Mouse (Mus musculus): ENCODE data around the gene Tns1. TPM values are rescaled to one million over a fixed set of nuclear protein-coding genes. Genes with fewer than 3 reads are reported as not detected.

Gene Tns1
- polyA plus RNA-seq, 1 experiment: 781 TPM

DNA sequence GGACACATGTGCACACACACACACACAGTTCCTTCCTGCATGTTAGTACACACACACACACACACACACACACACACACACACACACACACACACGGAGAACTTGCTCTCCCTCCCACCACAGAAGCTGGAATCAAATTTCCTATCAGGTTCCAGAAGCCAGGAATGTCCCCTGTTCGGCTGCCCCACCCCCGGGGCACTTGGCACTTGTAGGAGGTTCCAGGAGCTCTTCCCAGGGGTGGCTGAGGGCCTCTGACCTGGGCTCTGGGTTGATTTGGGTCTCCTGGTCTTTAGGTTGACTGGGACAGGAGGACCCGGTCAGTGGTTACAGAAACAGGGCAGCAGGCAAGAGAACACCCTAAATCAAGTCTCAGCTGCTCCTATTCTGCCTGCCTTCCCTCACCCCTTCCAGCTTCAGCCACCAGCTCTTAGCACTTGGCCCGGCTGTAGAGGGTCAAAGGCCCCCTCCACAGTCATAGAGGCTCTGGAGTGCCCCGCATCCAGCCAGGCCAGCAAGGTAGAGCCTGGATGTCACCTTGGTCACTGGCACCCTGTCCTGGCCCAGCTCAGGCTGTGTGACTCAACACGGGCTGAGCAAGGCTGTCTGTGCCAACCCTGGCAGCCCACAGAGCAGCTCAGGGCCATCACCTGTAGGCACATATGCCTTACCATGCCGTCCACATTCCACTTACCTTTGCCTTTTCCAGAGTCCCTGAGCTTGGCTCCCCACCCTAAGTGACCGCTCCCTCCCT, 55.0 kb downstream of the Tns1 start:
- Histone ChIP-seq H3K4me1 (ENCODE audit: control insufficient read depth, insufficient read depth, low read length) (peaks cover 25% of the 10 kb centered on the region), H3K4me3 (replicated peaks; ENCODE audit: extremely low read depth, low read depth, low read length) (peak overlapping the region; percentile 59)
- peak; percentile 56 for DNase-seq
- TF ChIP-seq POLR2A (IDR thresholded peaks at IDR 0.05; ENCODE audit: borderline replicate concordance, extremely low read depth, low read depth, low read length) (no peak), CTCF (IDR thresholded peaks at IDR 0.05; ENCODE audit: insufficient read depth, low read length) (no peak)
- WGBS: 42% methylated on average over 9 of the region's 9 CpGs

DNA sequence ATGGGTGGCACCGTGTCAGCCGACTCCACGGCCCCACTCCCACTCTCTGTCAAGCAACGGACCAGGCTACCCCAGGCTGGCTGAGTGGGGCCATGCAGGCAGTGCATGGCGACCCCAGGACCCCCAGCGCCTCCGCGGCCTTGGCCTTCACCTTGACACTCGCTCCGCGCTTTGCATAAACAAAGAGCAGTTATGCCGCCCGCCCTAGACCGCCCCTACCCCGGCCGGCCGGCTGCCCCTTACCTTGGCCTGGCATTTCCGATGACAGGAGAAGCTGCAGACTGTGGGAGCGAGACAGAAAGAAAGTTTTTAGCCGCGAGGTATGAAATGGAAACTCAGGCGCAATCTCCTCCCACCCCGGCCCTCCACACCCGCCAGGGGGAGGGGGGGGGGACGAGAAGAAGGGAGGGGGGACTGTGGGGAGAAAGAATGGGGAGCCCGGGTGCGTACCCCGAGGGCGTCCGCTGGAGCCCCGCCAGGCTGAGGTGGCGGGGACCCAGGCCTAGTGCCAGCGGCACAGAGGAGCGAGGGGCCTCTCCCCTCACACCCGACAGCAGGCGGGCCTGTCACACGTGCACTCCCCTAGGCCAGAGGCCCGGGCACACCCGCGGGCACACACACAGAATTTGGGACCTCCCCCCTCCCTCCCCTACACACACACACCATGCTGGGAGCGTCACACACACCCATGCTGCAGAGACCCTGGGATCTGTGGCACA, 55.7 kb downstream of the Tns1 start:
- WGBS: 5% methylated on average over 39 of the region's 41 CpGs
- peak overlapping the region; percentile 59 for H3K4me3 ChIP-seq (replicated peaks; ENCODE audit: extremely low read depth, low read depth, low read length)
- no peak for DNase-seq
- peaks cover 25% of the 10 kb centered on the region for H3K4me1 ChIP-seq (ENCODE audit: control insufficient read depth, insufficient read depth, low read length)
- peak; percentile 28; the same call in 1 of the 2 replicates for TF ChIP-seq POLR2A (IDR thresholded peaks at IDR 0.05; ENCODE audit: borderline replicate concordance, extremely low read depth, low read depth, low read length)
- TF ChIP-seq CTCF (IDR thresholded peaks at IDR 0.05; ENCODE audit: insufficient read depth, low read length): no peak

DNA sequence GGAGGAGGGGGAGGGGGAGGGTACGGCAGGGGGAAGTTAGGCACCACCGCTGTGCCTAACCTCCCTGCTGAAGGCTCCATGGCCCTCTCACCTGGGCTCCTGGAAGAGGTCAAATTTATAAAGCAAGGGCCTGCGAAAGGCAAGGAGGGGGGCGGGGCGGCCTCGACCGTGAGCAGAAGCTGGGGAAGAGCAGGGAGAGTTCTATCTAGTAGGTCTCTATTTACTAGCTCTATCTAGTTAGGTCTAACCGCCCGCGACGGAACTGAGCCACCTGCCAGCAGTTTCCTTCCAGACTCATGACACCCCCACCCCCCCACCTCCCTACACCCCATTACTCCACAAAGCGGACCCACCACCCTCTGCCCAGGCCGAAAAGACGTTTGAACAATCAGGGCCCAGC, 56.4 kb downstream of the Tns1 start:
- 19% methylated on average over 14 of the region's 14 CpGs for WGBS
- peaks cover 25% of the 10 kb centered on the region for H3K4me1 ChIP-seq (ENCODE audit: control insufficient read depth, insufficient read depth, low read length)
- H3K4me3 ChIP-seq (replicated peaks; ENCODE audit: extremely low read depth, low read depth, low read length): peak overlapping the region; percentile 59
- DNase-seq: no peak
- TF ChIP-seq CTCF (IDR thresholded peaks at IDR 0.05; ENCODE audit: insufficient read depth, low read length) (no peak), POLR2A (IDR thresholded peaks at IDR 0.05; ENCODE audit: borderline replicate concordance, extremely low read depth, low read depth, low read length) (no peak)

DNA sequence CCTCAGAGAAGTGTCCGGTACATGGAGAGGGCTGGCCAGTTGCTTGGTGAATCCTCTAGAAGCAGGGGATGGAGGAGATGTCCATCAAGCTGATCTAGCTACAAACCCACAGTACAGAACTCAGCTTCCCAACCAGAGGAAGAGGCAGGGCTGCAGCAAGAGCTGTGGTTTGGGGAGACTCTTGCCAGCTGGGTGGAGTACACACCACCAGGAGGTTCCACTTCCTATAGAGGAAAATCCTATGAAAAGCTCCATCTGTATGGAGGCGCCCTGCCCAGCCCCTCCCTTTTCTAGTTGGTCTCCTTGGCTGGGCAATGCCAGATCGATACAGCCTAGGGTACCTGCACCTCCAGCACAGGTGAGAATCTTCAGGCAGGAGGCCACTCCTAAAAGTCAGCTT, 57.7 kb downstream of the Tns1 start:
- DNase-seq: no peak
- 54% methylated on average over 3 of the region's 3 CpGs for WGBS
- Histone ChIP-seq H3K4me3 (replicated peaks; ENCODE audit: extremely low read depth, low read depth, low read length) (no peak overlapping the region), H3K4me1 (ENCODE audit: control insufficient read depth, insufficient read depth, low read length) (peaks cover 22% of the 10 kb centered on the region)
- TF ChIP-seq CTCF (IDR thresholded peaks at IDR 0.05; ENCODE audit: insufficient read depth, low read length) (no peak), POLR2A (IDR thresholded peaks at IDR 0.05; ENCODE audit: borderline replicate concordance, extremely low read depth, low read depth, low read length) (no peak)

DNA sequence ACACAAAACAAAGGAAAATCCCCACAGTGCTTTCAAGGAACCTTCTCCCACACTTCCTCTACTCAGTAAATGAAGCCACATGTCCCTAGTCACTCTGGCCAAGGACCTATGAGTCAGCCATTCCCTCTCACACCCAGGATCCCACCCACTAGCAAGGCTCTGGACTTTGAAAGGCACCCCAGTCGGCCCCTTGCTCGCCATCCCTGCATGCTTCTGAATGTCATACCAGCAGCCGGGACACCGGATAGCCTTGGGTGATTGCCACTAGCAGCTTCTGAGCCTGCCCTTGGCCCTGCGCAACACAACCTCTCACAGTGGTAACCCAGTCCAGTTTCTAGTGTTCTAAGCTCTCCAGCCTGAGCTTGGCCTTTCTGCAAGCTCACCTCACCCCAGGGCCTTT, 58.2 kb downstream of the Tns1 start:
- WGBS: 58% methylated on average over 5 of the region's 5 CpGs
- TF ChIP-seq POLR2A (IDR thresholded peaks at IDR 0.05; ENCODE audit: borderline replicate concordance, extremely low read depth, low read depth, low read length) (no peak), CTCF (IDR thresholded peaks at IDR 0.05; ENCODE audit: insufficient read depth, low read length) (no peak)
- Histone ChIP-seq H3K4me1 (ENCODE audit: control insufficient read depth, insufficient read depth, low read length) (peaks cover 21% of the 10 kb centered on the region), H3K4me3 (replicated peaks; ENCODE audit: extremely low read depth, low read depth, low read length) (no peak overlapping the region)
- DNase-seq: no peak

DNA sequence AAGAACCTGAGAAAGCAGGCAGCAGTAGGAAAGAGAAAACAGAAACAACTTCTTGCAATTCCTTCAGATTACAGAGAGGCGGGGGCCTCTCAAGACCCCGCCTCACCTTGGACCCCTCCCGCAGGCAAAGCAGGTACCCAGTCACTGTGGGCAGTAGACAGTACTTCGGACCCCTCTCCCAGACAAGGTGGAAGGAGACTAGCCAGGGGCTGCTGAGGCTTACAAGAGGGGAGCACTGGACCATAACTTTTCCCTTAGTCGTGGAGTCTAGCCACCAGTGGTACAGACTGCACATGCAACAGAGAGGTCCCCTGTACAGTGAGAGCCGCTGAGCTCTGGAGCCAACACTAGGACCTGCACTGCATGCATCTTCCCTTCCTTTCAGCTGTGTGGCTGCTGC, 64.2 kb downstream of the Tns1 start:
- WGBS: 67% methylated on average over 6 of the region's 6 CpGs
- no peak overlapping the region for H3K4me3 ChIP-seq (replicated peaks; ENCODE audit: extremely low read depth, low read depth, low read length)
- DNase-seq: no peak
- TF ChIP-seq POLR2A (IDR thresholded peaks at IDR 0.05; ENCODE audit: borderline replicate concordance, extremely low read depth, low read depth, low read length) (no peak), CTCF (IDR thresholded peaks at IDR 0.05; ENCODE audit: insufficient read depth, low read length) (no peak)
- H3K4me1 ChIP-seq (ENCODE audit: control insufficient read depth, insufficient read depth, low read length): no peaks in the 10 kb centered on the region

DNA sequence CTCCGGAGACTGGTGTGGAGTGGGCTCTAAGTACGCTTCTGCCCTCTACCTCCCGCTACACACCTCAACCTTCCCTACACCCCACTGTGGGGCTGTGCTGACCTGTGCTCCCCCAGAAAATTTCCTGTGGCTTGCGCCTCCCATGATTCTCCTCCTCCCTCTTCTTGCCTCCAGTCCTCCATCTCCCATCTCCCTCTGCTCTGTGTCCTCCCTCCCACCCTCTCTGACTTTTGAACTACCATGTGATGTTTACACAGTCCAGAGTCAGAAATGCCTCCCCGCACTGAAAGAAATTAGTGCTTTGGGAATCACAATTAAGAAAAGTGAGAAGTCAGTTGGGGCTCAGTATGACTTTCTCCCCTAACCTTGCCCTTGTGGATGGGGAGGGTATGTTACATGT, 64.7 kb downstream of the Tns1 start:
- no peak for TF ChIP-seq POLR2A (IDR thresholded peaks at IDR 0.05; ENCODE audit: borderline replicate concordance, extremely low read depth, low read depth, low read length)
- no peak for TF ChIP-seq CTCF (IDR thresholded peaks at IDR 0.05; ENCODE audit: insufficient read depth, low read length)
- H3K4me3 ChIP-seq (replicated peaks; ENCODE audit: extremely low read depth, low read depth, low read length): no peak overlapping the region
- no peak for DNase-seq
- WGBS: 79% methylated on average over 5 of the region's 5 CpGs
- no peaks in the 10 kb centered on the region for H3K4me1 ChIP-seq (ENCODE audit: control insufficient read depth, insufficient read depth, low read length)

DNA sequence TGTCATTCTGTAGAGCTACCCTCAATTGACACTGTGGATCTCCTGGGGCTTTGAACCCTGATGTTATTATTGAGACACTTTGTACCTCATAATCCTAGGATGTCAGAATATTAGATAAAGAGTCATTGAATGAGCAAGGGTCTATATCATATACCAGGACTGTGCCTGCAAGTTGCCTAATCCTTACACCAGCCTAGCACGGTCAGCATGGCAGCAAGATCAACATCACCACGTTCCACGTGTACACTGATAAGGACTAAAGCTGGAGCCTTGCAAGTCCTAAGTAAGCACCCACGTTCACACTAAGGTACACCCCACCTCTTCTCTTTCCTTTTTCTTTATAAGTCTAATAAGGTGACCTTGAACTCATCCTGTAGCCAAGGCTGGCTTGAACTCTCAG, 65.5 kb downstream of the Tns1 start:
- WGBS: 60% methylated on average over 4 of the region's 4 CpGs
- H3K4me1 ChIP-seq (ENCODE audit: control insufficient read depth, insufficient read depth, low read length): no peaks in the 10 kb centered on the region
- no peak overlapping the region for H3K4me3 ChIP-seq (replicated peaks; ENCODE audit: extremely low read depth, low read depth, low read length)
- TF ChIP-seq CTCF (IDR thresholded peaks at IDR 0.05; ENCODE audit: insufficient read depth, low read length): no peak
- no peak for TF ChIP-seq POLR2A (IDR thresholded peaks at IDR 0.05; ENCODE audit: borderline replicate concordance, extremely low read depth, low read depth, low read length)
- no peak for DNase-seq

DNA sequence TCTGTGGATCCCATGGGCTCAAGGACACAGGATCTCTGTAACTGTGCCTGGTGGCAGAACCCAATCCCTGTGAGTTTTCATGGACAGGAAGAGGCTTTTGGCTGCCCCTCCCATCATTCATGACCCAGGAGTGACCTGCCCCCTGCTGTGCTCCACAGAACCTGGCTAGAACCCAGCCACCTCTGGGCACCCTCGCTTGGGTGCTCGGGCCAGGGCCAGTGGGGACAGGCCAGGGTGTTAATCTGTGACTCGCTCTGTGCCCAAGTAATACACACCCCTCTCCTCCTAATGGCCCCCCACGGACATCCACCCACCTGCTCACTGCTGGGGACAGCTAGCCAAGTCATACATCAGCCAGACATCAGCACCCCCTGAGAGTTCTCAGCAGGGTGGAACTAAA, 65.9 kb downstream of the Tns1 start:
- H3K4me1 ChIP-seq (ENCODE audit: control insufficient read depth, insufficient read depth, low read length): peaks cover 3% of the 10 kb centered on the region; the same call in 1 of the 2 replicates
- TF ChIP-seq POLR2A (IDR thresholded peaks at IDR 0.05; ENCODE audit: borderline replicate concordance, extremely low read depth, low read depth, low read length) (no peak), CTCF (IDR thresholded peaks at IDR 0.05; ENCODE audit: insufficient read depth, low read length) (no peak)
- WGBS: 58% methylated on average over 4 of the region's 4 CpGs
- DNase-seq: no peak
- H3K4me3 ChIP-seq (replicated peaks; ENCODE audit: extremely low read depth, low read depth, low read length): no peak overlapping the region

DNA sequence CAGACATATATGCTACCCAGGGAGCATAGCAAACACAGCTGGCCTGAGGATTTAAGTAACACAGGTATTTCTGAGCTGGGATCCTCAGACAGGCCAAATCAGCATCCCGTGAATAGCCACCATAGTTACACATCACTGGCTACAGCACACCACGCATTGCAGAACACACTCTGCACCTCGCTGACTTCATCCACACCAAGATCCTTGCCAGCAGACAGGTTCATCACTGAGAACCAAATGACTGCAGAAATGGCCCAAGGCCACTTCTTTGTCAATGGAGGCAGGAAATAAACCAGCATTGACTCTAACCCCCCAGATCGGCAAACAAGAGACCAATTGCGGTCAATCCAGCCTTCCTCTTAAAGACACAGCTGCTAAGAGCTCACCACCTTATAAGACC, 66.7 kb downstream of the Tns1 start:
- WGBS: 79% methylated on average over 5 of the region's 5 CpGs
- no peak for DNase-seq

More for the DNA sequence above, 66.7 kb downstream of the Tns1 start:
- Histone ChIP-seq H3K4me3 (replicated peaks; ENCODE audit: extremely low read depth, low read depth, low read length) (no peak overlapping the region), H3K4me1 (ENCODE audit: control insufficient read depth, insufficient read depth, low read length) (peaks cover 7% of the 10 kb centered on the region; the same call in 1 of the 2 replicates)
- TF ChIP-seq POLR2A (IDR thresholded peaks at IDR 0.05; ENCODE audit: borderline replicate concordance, extremely low read depth, low read depth, low read length) (no peak), CTCF (IDR thresholded peaks at IDR 0.05; ENCODE audit: insufficient read depth, low read length) (no peak)

Measured in lung, adult 2 months (tissue).